Mouse (Mus musculus) kidney, postnatal 0 days (tissue): Measurements from ENCODE around the gene Smoc1. TPM values are rescaled to one million over a fixed set of nuclear protein-coding genes. Genes with fewer than 3 reads are reported as not detected.
A peak's percentile ranks its signal among the peaks of the same experiment; 100 is the strongest.

ENCODE experiments used
- ATAC-seq: fragments of 200-750 bp; cut with Nextera tagmentation; replicated peaks from 2 replicates; pipeline ENCODE4 v1.8.0; 2017; ENCODE audit warnings: low read depth, moderate number of reproducible peaks, moderate TSS enrichment, moderate library complexity; ENCODE audit not compliant: low FRiP score
- DNase-seq: peaks from one replicate; pipeline ENCODE4 v3.0.0-alpha.2; 2016; ENCODE audit warnings: low spot score
- H3K27ac ChIP-seq: fragments of 300-500 bp; sonication (generic); 2 replicates; pipeline ENCODE4 v1.5.1; 2014; ENCODE audit warnings: mild to moderate bottlenecking
- H3K27me3 ChIP-seq: fragments of 300-500 bp; sonication (generic); 2 replicates; pipeline ENCODE4 v1.6.1; 2014; ENCODE audit warnings: low read length, mixed read lengths; ENCODE audit not compliant: insufficient read depth
- H3K36me3 ChIP-seq: fragments of 300-500 bp; sonication (generic); 2 replicates; pipeline ENCODE4 v1.6.1; 2014; ENCODE audit warnings: low read length, mixed read lengths; ENCODE audit not compliant: insufficient read depth
- H3K4me1 ChIP-seq: fragments of 300-500 bp; sonication (generic); replicated peaks from 2 replicates; pipeline ENCODE4 v1.6.1; 2014; ENCODE audit warnings: antibody characterized with exemption, low read length, mixed read lengths; ENCODE audit not compliant: insufficient read depth
- H3K4me2 ChIP-seq: fragments of 300-500 bp; sonication (generic); 2 replicates; pipeline ENCODE4 v1.6.1; 2014; ENCODE audit warnings: mild to moderate bottlenecking, low read length, moderate library complexity, mixed read lengths
- H3K4me3 ChIP-seq: fragments of 300-500 bp; sonication (generic); replicated peaks from 2 replicates; pipeline ENCODE4 v1.5.1; 2014; ENCODE audit warnings: low read depth, low read length
- H3K9ac ChIP-seq: fragments of 300-500 bp; sonication (generic); 2 replicates; pipeline ENCODE4 v1.6.1; 2014; ENCODE audit warnings: low read depth, low read length
- H3K9me3 ChIP-seq: fragments of 300-500 bp; sonication (generic); replicated peaks from 2 replicates; pipeline ENCODE4 v1.6.1; 2016; ENCODE audit warnings: low read length, inconsistent platforms, mixed read lengths
- CTCF ChIP-seq: IDR thresholded peaks from 2 replicates; pipeline ENCODE4 v1.5.1; 2016; ENCODE audit warnings: antibody characterized with exemption, low read depth, mild to moderate bottlenecking, moderate library complexity
- WGBS: fragments of 180-500 bp; shearing (Covaris S2); extraction: QIAGEN DNeasy Blood & Tissue Kit; methylation state at CpG from one replicate; pipeline ENCODE4 v1.1.7; 2014; 5-methylcytosine and 5-hydroxymethylcytosine counted together
- polyA plus RNA-seq: library from polyadenylated mRNA; unstranded; fragments of >200 nt; fragmentation: Nextera tagmentation; extraction: Ambion mirVana; gene quantifications from 2 replicates; pipeline ENCODE4 v1.2.1, GENCODE M21; 2015

Gene Smoc1
- polyA plus RNA-seq, 1 experiment from 2014 or later: 0.72 TPM

- no peaks in the 10 kb centered on the region for H3K27me3 ChIP-seq
- H3K9ac ChIP-seq: no peak overlapping the region
- no peak overlapping the region for H3K4me3 ChIP-seq
- no peak overlapping the region for H3K4me2 ChIP-seq
- DNase-seq (peak; percentile 80), ATAC-seq (no peak)
- H3K27ac ChIP-seq: no peak overlapping the region
- H3K4me1 ChIP-seq: no peaks in the 10 kb centered on the region
- no peaks in the 10 kb centered on the region for H3K9me3 ChIP-seq
- no peak for TF ChIP-seq CTCF
- WGBS: 18% methylated on average over 6 of the region's 6 CpGs
- H3K36me3 ChIP-seq: no peaks in the 10 kb centered on the region
These were observed 179.3 kb downstream of the Smoc1 start for GRCm38 (mm10) chr12:81205619-81206560.

DNA sequence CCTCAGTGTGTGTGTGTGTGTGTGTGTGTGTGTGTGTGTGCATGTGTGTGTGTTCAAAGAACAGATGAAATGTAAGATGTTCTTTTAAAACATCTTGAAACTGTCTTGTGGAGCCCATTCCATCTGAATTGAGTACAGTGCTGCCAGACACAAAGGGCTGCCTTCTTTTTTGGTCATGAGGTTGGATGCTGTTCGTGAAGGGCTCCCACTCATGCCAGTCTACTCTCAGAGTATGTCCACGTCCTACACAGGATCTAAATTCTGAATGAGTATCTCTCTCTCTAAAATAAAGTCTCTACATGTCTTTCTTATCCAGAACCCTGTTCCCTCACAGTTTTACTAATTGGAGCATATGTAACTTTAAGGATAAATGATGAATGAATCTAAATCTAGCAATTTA, 182.0 kb downstream of the Smoc1 start:
- H3K9ac ChIP-seq: no peak overlapping the region
- H3K36me3 ChIP-seq: no peaks in the 10 kb centered on the region
- 75% methylated on average over 2 of the region's 2 CpGs for WGBS
- no peak overlapping the region for H3K27ac ChIP-seq
- ATAC-seq: no peak
- H3K9me3 ChIP-seq: no peaks in the 10 kb centered on the region
- TF ChIP-seq CTCF: no peak
- H3K4me2 ChIP-seq: no peak overlapping the region
- H3K27me3 ChIP-seq: no peaks in the 10 kb centered on the region
- no peak overlapping the region for H3K4me3 ChIP-seq
- H3K4me1 ChIP-seq: no peaks in the 10 kb centered on the region
- DNase-seq: no peak

DNA sequence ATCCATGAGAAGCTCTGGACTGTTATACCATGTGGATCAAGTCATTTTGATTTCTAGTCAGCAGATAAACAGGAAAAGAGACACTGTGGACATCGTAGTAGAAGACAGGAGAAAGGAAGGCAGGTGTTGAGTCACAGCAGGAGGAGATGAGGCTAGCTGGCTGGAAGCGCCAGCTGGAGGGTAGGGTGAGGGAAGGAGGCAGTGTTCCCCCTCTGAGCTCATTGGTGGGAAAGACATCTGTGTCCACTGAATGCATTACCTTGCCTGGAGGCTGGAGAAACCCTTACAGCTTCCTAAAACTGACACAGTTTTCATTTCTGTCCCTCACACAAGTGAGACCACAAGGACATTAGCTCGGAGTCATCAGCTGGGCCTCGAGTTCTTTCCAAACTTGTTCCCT, 192.7 kb downstream of the Smoc1 start:
- H3K36me3 ChIP-seq: no peaks in the 10 kb centered on the region
- ATAC-seq (no peak), DNase-seq (no peak)
- TF ChIP-seq CTCF: no peak
- H3K9me3 ChIP-seq: no peaks in the 10 kb centered on the region
- no peak overlapping the region for H3K4me3 ChIP-seq
- WGBS: 75% methylated on average over 4 of the region's 4 CpGs
- H3K27me3 ChIP-seq: no peaks in the 10 kb centered on the region
- H3K27ac ChIP-seq: no peak overlapping the region
- H3K9ac ChIP-seq: no peak overlapping the region
- H3K4me1 ChIP-seq: no peaks in the 10 kb centered on the region
- no peak overlapping the region for H3K4me2 ChIP-seq

DNA sequence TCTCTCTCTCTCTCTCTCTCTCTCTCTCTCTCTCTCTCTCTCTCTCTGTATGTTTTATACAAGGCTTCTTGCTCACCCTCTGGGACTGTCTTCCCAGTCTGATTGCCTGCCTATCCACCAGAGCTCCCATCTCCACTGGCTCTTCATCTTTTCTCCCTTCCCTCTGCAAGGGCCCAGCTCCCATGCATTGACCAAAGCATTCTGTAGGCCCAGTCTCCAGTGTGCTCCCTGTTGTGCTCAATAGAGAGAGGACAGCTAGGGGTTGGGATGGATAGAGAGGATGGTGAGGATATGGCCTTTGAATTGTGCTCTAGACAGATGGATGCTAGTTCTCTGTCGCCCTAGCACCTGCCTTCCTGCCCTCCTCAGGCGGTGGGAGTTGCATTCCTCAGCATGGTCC, 196.7 kb downstream of the Smoc1 start:
- no peak for ATAC-seq
- WGBS: 64% methylated on average over 2 of the region's 2 CpGs
- no peak for DNase-seq

GRCm38 (mm10) chr12:81224843-81225242, 198.2 kb downstream of the Smoc1 start:
- no peak overlapping the region for H3K27ac ChIP-seq
- no peak overlapping the region for H3K4me2 ChIP-seq
- WGBS: 85% methylated on average over 2 of the region's 2 CpGs
- H3K9me3 ChIP-seq: no peaks in the 10 kb centered on the region
- no peaks in the 10 kb centered on the region for H3K4me1 ChIP-seq
- no peak for ATAC-seq
- no peak for DNase-seq
- H3K36me3 ChIP-seq: no peaks in the 10 kb centered on the region
- no peaks in the 10 kb centered on the region for H3K27me3 ChIP-seq
- no peak overlapping the region for H3K4me3 ChIP-seq
- H3K9ac ChIP-seq: no peak overlapping the region
- TF ChIP-seq CTCF: no peak

More for the DNA sequence above, 196.7 kb downstream of the Smoc1 start:
- no peaks in the 10 kb centered on the region for H3K27me3 ChIP-seq
- no peak overlapping the region for H3K9ac ChIP-seq
- H3K4me3 ChIP-seq: no peak overlapping the region
- no peak overlapping the region for H3K27ac ChIP-seq
- H3K9me3 ChIP-seq: no peaks in the 10 kb centered on the region
- no peaks in the 10 kb centered on the region for H3K36me3 ChIP-seq
- no peaks in the 10 kb centered on the region for H3K4me1 ChIP-seq
- TF ChIP-seq CTCF: no peak
- no peak overlapping the region for H3K4me2 ChIP-seq

GRCm38 (mm10) chr12:81225966-81226577, 199.5 kb downstream of the Smoc1 start:
- no peak overlapping the region for H3K27ac ChIP-seq
- H3K9ac ChIP-seq: no peak overlapping the region
- no peaks in the 10 kb centered on the region for H3K27me3 ChIP-seq
- no peaks in the 10 kb centered on the region for H3K4me1 ChIP-seq
- ATAC-seq (no peak), DNase-seq (peak; percentile 25)
- H3K4me2 ChIP-seq: no peak overlapping the region
- no peak for TF ChIP-seq CTCF
- 16% methylated on average over 6 of the region's 6 CpGs for WGBS
- no peaks in the 10 kb centered on the region for H3K9me3 ChIP-seq
- H3K4me3 ChIP-seq: no peak overlapping the region
- H3K36me3 ChIP-seq: no peaks in the 10 kb centered on the region
